ENCODE assay signal across 12 mouse cellular contexts in the genomic region with DNA sequence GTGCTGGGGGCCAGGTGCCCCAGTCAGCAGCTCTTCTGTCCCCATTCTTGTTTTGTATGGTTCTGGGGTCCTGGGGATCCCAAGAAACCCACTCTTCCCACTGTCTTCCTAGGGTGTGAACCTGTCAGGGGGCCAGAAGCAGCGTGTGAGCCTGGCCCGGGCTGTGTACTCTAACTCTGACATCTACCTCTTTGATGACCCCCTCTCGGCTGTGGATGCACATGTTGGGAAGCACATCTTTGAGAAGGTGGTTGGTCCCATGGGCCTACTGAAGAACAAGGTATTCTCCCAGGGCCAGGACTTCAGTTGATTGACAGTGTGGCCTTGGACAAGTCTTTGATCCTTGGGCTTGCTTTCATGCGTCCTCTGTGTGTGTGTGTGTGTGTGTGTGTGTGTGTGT.
"Had no signal": no experiment of that assay in that cellular context is flagged by ENCODE, and none has a peak within 500 bp of the region (broad histone marks: within the 10 kb centered on the region; RNA-seq: fewer than 3 reads in every experiment).

No protein-coding gene starts in this region.

- DNase-seq: lung, adult 2 months; lung, postnatal 14 days; lung, postnatal 36 days; midbrain, embryonic 14.5 days; retina, postnatal 1 day; right cerebral cortex, adult 18-20 months; right cerebral cortex, postnatal 25 days; right cerebral cortex, postnatal 4 days; spleen, adult 18-20 months; thymus, adult 18-20 months; thymus, postnatal 14 days; thymus, postnatal 36 days had no signal
